Mouse (Mus musculus): Measurements from ENCODE around the gene Spg11. TPM values are rescaled to one million over a fixed set of nuclear protein-coding genes. Genes with fewer than 3 reads are reported as not detected.
"Not testable (repeated sequence)": the region's sequence is repeated elsewhere in the genome, so short reads cannot be mapped to it uniquely, and the experiment has no call there.

Gene Spg11
- total RNA-seq, 1 experiment from 2014 or later, result 22.6 TPM

GRCm38 (mm10) chr2:122065200-122065969 is 52.8 kb downstream of the Spg11 start:
- DNase-seq, result peak; percentile 37

DNA sequence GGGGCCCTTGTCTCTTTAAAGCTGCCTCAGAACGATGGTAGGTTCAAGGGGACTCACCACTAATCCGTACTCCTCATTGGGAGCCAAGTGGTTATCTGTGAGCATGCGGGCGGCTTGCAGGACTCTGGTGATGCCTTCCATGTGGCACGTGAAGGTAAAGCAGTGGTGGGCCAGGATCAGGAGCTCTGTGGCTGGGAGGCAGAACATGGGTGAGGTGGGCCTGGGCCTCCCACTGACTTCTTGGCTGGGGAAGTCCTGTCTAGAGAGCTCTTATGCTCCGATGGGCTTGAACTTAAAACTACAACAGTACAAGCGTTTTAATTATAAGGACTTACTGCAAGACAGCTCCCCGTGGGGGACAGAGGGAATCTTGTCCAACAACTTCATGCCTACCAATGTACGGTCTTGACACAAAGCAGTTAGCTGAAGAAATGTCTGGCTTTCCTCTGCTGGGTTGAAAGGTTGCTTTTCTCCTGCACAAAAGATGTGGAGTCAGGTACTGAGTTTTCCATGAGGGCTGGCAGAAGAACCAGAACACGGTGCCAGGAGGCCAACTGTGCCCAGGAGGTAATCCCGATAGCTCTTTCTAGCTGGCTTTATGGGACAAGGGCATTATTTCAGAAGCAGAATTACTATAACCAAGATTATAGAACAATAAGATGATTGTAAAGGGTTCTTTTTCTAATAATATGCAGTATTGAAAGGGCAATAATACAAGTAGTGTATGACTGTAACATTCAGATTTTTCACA is 58.6 kb downstream of the Spg11 start:
- DNase-seq, result no peak

GRCm38 (mm10) chr2:122043926-122044325 is 74.3 kb downstream of the Spg11 start:
- DNase-seq, result no peak

DNA sequence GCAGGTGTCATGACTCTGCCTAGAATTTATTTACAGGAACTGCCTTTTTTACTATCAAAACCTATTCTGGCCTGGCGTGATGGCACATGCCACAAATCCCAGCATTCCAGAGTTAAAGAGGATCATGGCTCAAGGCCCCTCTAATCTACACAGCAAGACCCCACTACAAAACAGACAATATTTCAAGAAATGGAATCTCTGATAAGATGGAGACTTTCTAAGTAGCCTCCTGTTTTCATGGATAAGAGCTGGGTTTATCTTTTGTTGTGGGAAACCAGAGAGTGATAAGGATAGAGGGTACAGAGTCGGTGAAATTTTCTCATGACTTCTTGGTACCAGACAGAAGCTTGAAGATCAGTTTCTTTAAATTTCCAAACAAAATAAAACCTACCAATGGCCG is 82.1 kb downstream of the Spg11 start:
- DNase-seq, result no peak

DNA sequence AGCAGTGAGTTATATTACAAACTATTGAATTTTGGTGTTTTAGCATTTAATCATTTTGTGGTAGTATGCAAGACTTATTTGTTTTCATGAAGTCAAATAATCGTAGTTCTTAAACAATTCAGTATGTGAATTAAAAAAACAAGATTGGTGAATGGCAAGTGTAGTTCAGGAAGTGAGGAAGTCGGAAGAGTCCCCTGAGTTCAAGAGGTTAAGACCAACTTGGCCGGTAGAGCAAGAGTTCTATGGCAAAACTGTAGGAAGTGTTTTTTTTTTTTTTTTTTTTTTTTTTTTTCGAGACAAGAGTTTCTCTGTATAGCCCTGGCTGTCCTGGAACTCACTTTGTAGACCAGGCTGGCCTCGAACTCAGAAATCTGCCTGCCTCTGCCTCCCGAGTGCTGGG is 86.2 kb downstream of the Spg11 start:
- DNase-seq, result no peak

- peak; percentile 54 for DNase-seq
Observed at GRCm38 (mm10) chr2:122028756-122029700, 89.2 kb downstream of the Spg11 start.

DNA sequence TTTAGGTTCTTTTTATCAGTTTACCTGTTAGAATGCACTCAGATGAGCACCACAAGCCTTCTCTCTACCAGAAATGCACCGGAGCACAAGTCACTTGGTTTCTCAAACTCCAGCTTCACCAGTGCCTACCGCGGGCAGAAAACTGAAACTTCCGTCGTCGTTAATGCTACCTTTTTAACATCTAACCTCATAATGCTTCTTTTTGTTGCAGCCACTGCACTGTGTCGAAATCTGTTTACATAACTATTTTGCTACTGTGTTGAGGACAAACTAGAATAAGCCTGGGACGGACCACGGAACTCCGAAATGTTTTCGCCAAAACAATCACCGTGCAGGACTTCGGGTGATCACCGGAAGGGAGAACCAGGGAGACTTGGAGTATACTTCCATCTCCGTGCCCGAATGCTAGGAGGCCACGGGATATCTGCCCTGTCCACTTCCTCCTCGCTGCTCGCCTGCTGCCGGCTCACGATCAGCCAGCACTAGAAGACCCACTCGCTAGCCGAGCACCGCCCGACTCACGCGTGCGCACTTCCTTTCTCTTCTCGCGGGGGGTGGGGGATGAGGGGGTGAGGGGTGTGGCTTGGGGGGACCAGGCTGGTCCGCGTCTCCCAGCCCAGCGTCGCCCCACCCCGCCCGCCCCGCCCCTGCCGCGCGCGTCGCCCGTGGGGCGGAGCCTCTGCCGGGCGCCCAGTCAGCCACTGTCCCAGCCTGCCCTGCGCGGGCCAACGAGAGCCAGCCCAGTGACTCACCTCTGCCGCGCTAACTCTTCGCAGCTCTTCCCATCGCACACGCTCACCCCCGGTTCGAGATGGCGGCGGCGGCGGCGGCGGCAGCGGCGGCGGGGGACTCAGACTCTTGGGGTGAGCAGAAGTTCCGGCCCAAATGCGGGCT is 90.1 kb downstream of the Spg11 start, which contains the start of gene Eif3j1:
TSS of gene Eif3j1 (plus strand) at position 685 of the 894 bp plus-strand sequence.
- DNase-seq, result peak; percentile 89

- not testable (repeated sequence) for DNase-seq
Observed at GRCm38 (mm10) chr2:122027091-122027490, 91.1 kb downstream of the Spg11 start.

DNA sequence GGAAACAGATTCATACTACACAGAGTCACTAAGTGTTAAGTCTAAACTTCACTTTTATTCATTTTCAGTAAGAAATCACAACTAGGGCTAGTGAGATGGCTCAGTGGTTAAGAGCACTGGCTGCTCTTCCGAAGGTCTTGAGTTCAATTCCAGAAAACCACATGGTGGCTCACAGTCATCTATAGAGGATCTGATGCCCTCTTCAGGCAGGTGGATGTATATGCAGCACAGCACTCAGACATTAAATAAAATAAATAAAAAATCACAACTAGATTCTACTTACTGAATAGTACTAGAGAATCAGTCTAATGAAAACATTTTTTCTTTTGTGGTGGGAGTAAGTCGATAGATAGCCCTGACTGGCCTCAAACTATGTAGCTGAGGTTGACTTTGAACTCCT is 95.9 kb downstream of the Spg11 start:
- DNase-seq, result no peak

GRCm38 (mm10) chr2:122018705-122019104 is 99.5 kb downstream of the Spg11 start:
- DNase-seq, result no peak

GRCm38 (mm10) chr2:122011441-122011840 is 106.7 kb downstream of the Spg11 start:
- DNase-seq, result no peak

GRCm38 (mm10) chr2:122008832-122009231 is 109.4 kb downstream of the Spg11 start:
- DNase-seq, result no peak

Small RNA genes lying within 50 kb of the gene (microRNA-seq; reads per million reads assigned to microRNA genes)
- gene Gm47314, result 0 reads per million in 2 experiments

Other genes with a start within 250 kb of the Spg11 start
- gene Ctdspl2, start 162.4 kb downstream of the Spg11 start, total RNA-seq (2021), result 34.8 and 35.1 TPM in 2 replicates
- not detected in 2 replicates for gene Mageb3, start 162.3 kb downstream of the Spg11 start, total RNA-seq (2021)
- 17.4 and 20.5 TPM in 2 replicates for gene Eif3j1, start 89.8 kb downstream of the Spg11 start, total RNA-seq (2021)
- 468 and 486 TPM in 2 replicates for gene B2m, start 29.3 kb upstream of the Spg11 start, total RNA-seq (2021)
- not detected in 2 replicates for gene Trim69, start 42.3 kb upstream of the Spg11 start, total RNA-seq (2021)
- gene Patl2, start 67.8 kb upstream of the Spg11 start, total RNA-seq (2021), result not detected in 2 replicates
- gene Terb2, start 67.9 kb upstream of the Spg11 start, total RNA-seq (2021), result not detected in 2 replicates
- gene Sord, start 116.4 kb upstream of the Spg11 start, total RNA-seq (2021), result 64.9 and 71.6 TPM in 2 replicates
- 0.19 TPM in 1 of 2 replicates, not detected in the other for gene Duox2, start 180.1 kb upstream of the Spg11 start, total RNA-seq (2021)
- not detected in 2 replicates for gene Duoxa2, start 180.5 kb upstream of the Spg11 start, total RNA-seq (2021)
- not detected in 2 replicates for gene Duoxa1, start 195.3 kb upstream of the Spg11 start, total RNA-seq (2021)
- gene Duox1, start 197.3 kb upstream of the Spg11 start, total RNA-seq (2021), result not detected in 2 replicates